Mouse (Mus musculus): Measurements from ENCODE around the gene Chmp2b. TPM values are rescaled to one million over a fixed set of nuclear protein-coding genes. Genes with fewer than 3 reads are reported as not detected.

Chmp2b gene
- polyA plus RNA-seq, 1 experiment: 63.7 TPM

GRCm38 (mm10) chr16:65529589-65529988, 32.9 kb downstream of the Chmp2b start:
- DNase-seq (ENCODE audit: extremely low spot score in 1 of 2, low spot score in 1 of 2): no peak

- DNase-seq (ENCODE audit: extremely low spot score in 1 of 2, low spot score in 1 of 2): no peak
Observed at GRCm38 (mm10) chr16:65526695-65527094, 35.8 kb downstream of the Chmp2b start.

DNA sequence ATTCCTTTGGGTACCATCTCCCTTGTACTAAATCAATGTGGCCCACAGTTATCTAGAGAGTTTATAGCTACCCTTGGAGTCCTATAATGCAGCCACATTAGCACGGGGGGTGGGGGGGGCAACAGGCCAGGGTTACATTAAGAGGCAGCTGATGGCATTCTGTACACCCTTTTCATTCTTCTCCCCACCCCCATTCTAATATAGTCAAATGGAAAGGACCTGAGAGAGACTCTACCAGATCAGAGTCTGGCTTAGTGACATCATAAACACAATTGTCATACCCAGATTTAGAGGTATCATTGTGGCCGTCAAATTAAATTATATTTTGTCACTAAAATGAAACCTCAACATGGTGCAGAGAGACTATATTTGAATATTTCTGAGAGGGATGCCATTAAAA, 36.5 kb downstream of the Chmp2b start:
- no peak for DNase-seq (ENCODE audit: extremely low spot score in 1 of 2, low spot score in 1 of 2)

DNA sequence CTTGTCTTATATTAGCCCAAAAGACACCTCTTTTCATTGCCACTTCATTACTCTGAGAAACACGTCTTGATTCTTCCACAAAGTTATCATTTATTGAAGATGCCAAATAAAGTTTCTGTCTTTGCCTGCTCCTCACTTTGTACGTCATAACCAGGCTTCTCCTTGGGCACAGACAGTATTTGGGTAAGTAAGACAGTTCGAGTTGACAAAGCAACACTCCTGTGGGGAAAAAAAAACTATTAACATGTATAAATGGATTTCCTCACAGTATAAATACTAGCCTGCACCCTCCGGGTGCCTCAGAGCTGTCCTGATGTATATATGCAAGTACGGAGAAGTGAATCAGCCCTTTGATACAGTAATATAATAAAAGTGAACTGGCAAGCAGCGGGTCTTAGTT, 42.3 kb downstream of the Chmp2b start, which contains the start of gene Pou1f1:
Pou1f1 (plus strand) TSS at position 301 of the 400 bp plus-strand sequence.
- no peak for DNase-seq (ENCODE audit: extremely low spot score in 1 of 2, low spot score in 1 of 2)

GRCm38 (mm10) chr16:65514223-65514622, 48.3 kb downstream of the Chmp2b start:
- no peak for DNase-seq (ENCODE audit: extremely low spot score in 1 of 2, low spot score in 1 of 2)

DNA sequence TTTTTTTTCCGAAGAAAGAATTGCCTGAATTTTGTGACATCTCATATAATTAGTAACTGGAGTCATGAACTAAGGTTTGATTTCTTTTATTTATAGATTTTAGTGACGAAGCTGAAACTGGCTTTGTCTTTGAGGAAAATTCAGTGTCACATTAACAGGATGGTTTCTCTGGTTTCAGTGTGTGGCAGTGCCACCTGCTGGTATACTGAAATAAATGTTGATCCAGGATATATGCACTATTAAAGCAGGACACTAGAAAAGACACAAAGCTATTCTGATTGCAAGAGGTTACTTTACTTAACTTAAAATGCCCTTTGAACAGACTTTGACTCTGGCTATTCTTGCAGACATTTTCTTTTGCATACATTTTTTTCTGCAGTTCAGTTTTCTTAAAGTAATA, 65.5 kb downstream of the Chmp2b start:
- peak in 1 of 2 experiments; percentile 73 for DNase-seq (ENCODE audit: extremely low spot score in 1 of 2, low spot score in 1 of 2)

DNA sequence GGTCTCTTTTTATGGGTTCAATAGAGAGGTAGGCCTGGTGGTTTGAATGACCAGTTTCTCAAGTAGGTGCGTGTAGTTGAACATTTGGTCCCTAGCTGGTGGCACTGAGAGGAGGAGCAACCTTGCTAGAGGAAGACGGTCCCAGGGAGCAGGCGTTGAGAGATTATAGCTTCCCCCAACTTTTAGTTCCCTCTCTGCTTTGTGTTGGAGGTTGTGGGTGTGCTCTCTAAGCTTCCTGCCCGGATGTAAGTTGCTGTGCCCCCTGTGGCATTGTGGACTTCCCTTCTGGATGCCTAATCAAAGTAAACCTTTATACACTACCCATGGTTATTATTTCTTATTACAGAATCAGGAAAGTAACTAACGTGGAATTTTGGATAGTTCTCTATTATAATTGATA, 66.5 kb downstream of the Chmp2b start:
- DNase-seq (ENCODE audit: extremely low spot score in 1 of 2, low spot score in 1 of 2): no peak

Other genes starting within 250 kb of the Chmp2b start
- 0.06 TPM in 1 of 2 replicates, not detected in the other for gene Pou1f1, start 42.2 kb downstream of the Chmp2b start, polyA plus RNA-seq (2012; rRNA removed)